Mouse (Mus musculus) thymus, adult 2 months (tissue): ENCODE results near the gene Pkhd1.

ENCODE experiments used
- CTCF ChIP-seq: fragments of 200-500 bp; IDR thresholded peaks from 2 replicates; pipeline ENCODE4 v1.5.1; 2012; ENCODE audit warnings: mild to moderate bottlenecking, control low read depth, low read length, moderate library complexity, borderline replicate concordance; ENCODE audit not compliant: control insufficient read depth, poor library complexity, insufficient read depth; ENCODE audit errors: extremely low read depth
- POLR2A ChIP-seq: fragments of 200-500 bp; IDR thresholded peaks from 2 replicates; pipeline ENCODE4 v1.6.1; 2012; ENCODE audit warnings: mild to moderate bottlenecking, low read length, control low read depth, moderate library complexity; ENCODE audit not compliant: control insufficient read depth, poor library complexity, insufficient read depth; ENCODE audit errors: extremely low read depth

GRCm38 (mm10) chr1:20634856-20635255, 17.0 kb upstream of the Pkhd1 start:
- TF ChIP-seq CTCF (no peak), POLR2A (no peak)
